Mouse (Mus musculus) myocyte (in vitro differentiated cells): ENCODE results near the gene 2310061I04Rik.

ENCODE experiments used
- CEBPB ChIP-seq: IDR thresholded peaks from 2 replicates; pipeline ENCODE4 v1.6.1; 2011; ENCODE audit warnings: mild to moderate bottlenecking, moderate library complexity; ENCODE audit not compliant: poor library complexity, insufficient read depth, severe bottlenecking
- E2F4 ChIP-seq: IDR thresholded peaks from one replicate; pipeline ENCODE4 v1.6.1; 2011; ENCODE audit warnings: mild to moderate bottlenecking, control low read depth, moderate library complexity; ENCODE audit not compliant: insufficient read depth
- MYOD1 ChIP-seq, 3 experiments: IDR thresholded peaks; one replicate each; pipeline ENCODE4 v1.6.1; 2011; ENCODE audit warnings: control low read depth in 2 of 3, low read depth in 2 of 3, mild to moderate bottlenecking in 2 of 3, moderate library complexity in 1 of 3; ENCODE audit not compliant: insufficient read length in 2 of 3, control insufficient read depth in 1 of 3
- POLR2A ChIP-seq: IDR thresholded peaks from one replicate; pipeline ENCODE4 v1.6.1; 2011; ENCODE audit warnings: low read depth, mild to moderate bottlenecking, control low read depth, moderate library complexity; ENCODE audit not compliant: insufficient read length
- POLR2AphosphoS2 ChIP-seq: IDR thresholded peaks from one replicate; pipeline ENCODE4 v1.6.1; 2011; ENCODE audit warnings: low read depth, control low read depth; ENCODE audit not compliant: insufficient read length
- REST ChIP-seq: IDR thresholded peaks from one replicate; pipeline ENCODE4 v1.6.1; 2011; ENCODE audit warnings: mild to moderate bottlenecking, control low read depth, moderate library complexity; ENCODE audit not compliant: insufficient read depth, insufficient read length
- TCF3 ChIP-seq: IDR thresholded peaks from one replicate; pipeline ENCODE4 v1.6.1; 2011; ENCODE audit warnings: low read depth, control low read depth; ENCODE audit not compliant: insufficient read length
- USF1 ChIP-seq: IDR thresholded peaks from one replicate; pipeline ENCODE4 v1.6.1; 2011; ENCODE audit warnings: low read depth, mild to moderate bottlenecking, control low read depth, moderate library complexity

DNA sequence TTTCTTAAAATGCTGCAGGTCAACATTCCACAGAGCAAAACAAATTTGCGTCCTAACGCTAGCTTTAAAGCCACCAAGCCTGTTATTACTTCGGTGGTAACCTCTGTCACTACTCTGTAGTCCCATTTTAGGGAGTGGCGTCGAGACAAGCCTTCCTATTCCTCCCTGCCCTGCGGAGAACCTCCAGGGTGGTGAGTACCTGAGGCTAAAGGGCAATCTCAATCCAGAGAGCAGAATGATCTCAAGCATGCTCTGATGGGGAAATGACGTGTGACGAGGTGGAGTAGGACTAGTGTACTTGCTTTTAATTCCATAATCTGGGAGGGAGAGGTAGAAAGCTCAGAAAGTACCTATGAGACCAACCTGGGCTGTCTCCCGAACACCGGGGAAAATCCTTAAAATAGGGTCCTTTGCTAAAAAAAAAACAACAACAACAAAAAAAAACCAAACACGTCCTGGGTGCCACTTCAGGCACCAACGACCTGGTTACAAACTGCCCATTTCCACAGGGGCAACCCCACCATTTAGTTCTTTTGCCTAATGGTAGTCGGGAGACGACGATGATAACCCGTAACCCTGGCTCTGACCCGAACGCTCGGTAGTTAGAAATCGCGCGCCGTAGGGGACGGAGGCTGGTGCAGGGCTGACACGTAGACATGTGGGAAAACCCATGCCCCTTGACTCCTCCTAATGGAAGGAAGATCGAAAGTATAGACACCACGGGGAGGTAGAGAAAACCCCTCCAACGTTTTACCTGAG is 18.5 kb upstream of the 2310061I04Rik start:
- TF ChIP-seq POLR2A, result no peak
- no peak for TF ChIP-seq MYOD1 (IDR thresholded peaks at IDR 0.05; ENCODE audit: control insufficient read depth in 1 of 3, insufficient read length in 2 of 3, low read depth in 2 of 3)
- no peak for TF ChIP-seq POLR2AphosphoS2
- TF ChIP-seq CEBPB, result no peak
- no peak for TF ChIP-seq USF1
- TF ChIP-seq E2F4, result no peak
- no peak for TF ChIP-seq TCF3
- no peak for TF ChIP-seq REST
